Mouse (Mus musculus) olfactory bulb, adult 2 months (tissue): ENCODE results near the gene Krt83. TPM values are rescaled to one million over a fixed set of nuclear protein-coding genes. Genes with fewer than 3 reads are reported as not detected.
A peak's percentile ranks its signal among the peaks of the same experiment; 100 is the strongest.

Experiments
- H3K27ac ChIP-seq: fragments of 200-500 bp; 2 replicates; pipeline ENCODE4 v1.5.1; 2012; ENCODE audit warnings: low read depth, low read length; ENCODE audit not compliant: insufficient read depth
- H3K4me1 ChIP-seq: fragments of 200-500 bp; 2 replicates; pipeline ENCODE4 v1.6.1; 2012; ENCODE audit warnings: low read length; ENCODE audit not compliant: control insufficient read depth, insufficient read depth
- H3K4me3 ChIP-seq: fragments of 200-500 bp; 2 replicates; pipeline ENCODE4 v1.5.1; 2012; ENCODE audit warnings: mild to moderate bottlenecking, low read depth, low read length, moderate library complexity; ENCODE audit not compliant: insufficient read depth
- CTCF ChIP-seq: fragments of 200-500 bp; IDR thresholded peaks from 2 replicates; pipeline ENCODE4 v1.5.1; 2012; ENCODE audit warnings: low read depth, mild to moderate bottlenecking, low read length, moderate library complexity; ENCODE audit not compliant: insufficient read depth
- POLR2A ChIP-seq: fragments of 200-500 bp; IDR thresholded peaks from 2 replicates; pipeline ENCODE4 v1.6.1; 2012; ENCODE audit warnings: mild to moderate bottlenecking, low read depth, low read length, moderate library complexity; ENCODE audit not compliant: insufficient read depth
- WGBS: fragments of 180-500 bp; shearing (Covaris S2); methylation state at CpG from one replicate; pipeline ENCODE4 v1.1.7; 2018; 5-methylcytosine and 5-hydroxymethylcytosine counted together
- polyA plus RNA-seq: library from polyadenylated mRNA; stranded (reverse); fragments of >200 nt; gene quantifications from 2 replicates; pipeline ENCODE4 v1.2.4, GENCODE M21; 2012; ENCODE audit warnings: low replicate concordance; ENCODE audit not compliant: missing spikeins, insufficient read depth, insufficient read length

Gene Krt83
- polyA plus RNA-seq, 1 experiment = not detected

- TF ChIP-seq CTCF (no peak), POLR2A (no peak)
These were observed 15.8 kb upstream of the Krt83 start for GRCm38 (mm10) chr15:101506896-101507758.

GRCm38 (mm10) chr15:101497181-101497580, 5.9 kb upstream of the Krt83 start:
- Histone ChIP-seq H3K4me1 (peaks cover 4% of the 10 kb centered on the region; the same call in 1 of the 2 replicates), H3K4me3 (no peak overlapping the region), H3K27ac (no peak overlapping the region)
- no peak for TF ChIP-seq POLR2A
- peak; percentile 30; the same call in 1 of the 2 replicates for TF ChIP-seq CTCF
- 87% methylated on average over 2 of the region's 2 CpGs for WGBS

More at GRCm38 (mm10) chr15:101506896-101507758, 15.8 kb upstream of the Krt83 start:
- 80% methylated on average over 14 of the region's 14 CpGs for WGBS
- Histone ChIP-seq H3K27ac (no peak overlapping the region), H3K4me1 (no peaks in the 10 kb centered on the region), H3K4me3 (no peak overlapping the region)

GRCm38 (mm10) chr15:101495266-101495665, 4.0 kb upstream of the Krt83 start:
- no peak for TF ChIP-seq CTCF
- no peak for TF ChIP-seq POLR2A
- H3K4me3 ChIP-seq = no peak overlapping the region
- H3K4me1 ChIP-seq = peaks cover 7% of the 10 kb centered on the region; the same call in 1 of the 2 replicates
- WGBS = 85% methylated on average over 8 of the region's 8 CpGs
- H3K27ac ChIP-seq = no peak overlapping the region

- peaks cover 7% of the 10 kb centered on the region; the same call in 1 of the 2 replicates for H3K4me1 ChIP-seq
- WGBS = 76% methylated on average over 1 of the region's 1 CpGs
These were observed 2.9 kb upstream of the Krt83 start for GRCm38 (mm10) chr15:101494203-101494602.

GRCm38 (mm10) chr15:101493713-101494112, 2.4 kb upstream of the Krt83 start:
- TF ChIP-seq POLR2A (no peak), CTCF (no peak)
- Histone ChIP-seq H3K27ac (no peak overlapping the region), H3K4me1 (peaks cover 7% of the 10 kb centered on the region; the same call in 1 of the 2 replicates), H3K4me3 (no peak overlapping the region)
- WGBS = 93% methylated on average over 6 of the region's 6 CpGs

More at GRCm38 (mm10) chr15:101494203-101494602, 2.9 kb upstream of the Krt83 start:
- TF ChIP-seq POLR2A (no peak), CTCF (no peak)
- Histone ChIP-seq H3K4me3 (no peak overlapping the region), H3K27ac (no peak overlapping the region)

GRCm38 (mm10) chr15:101492718-101493117, 1.4 kb upstream of the Krt83 start:
- H3K4me3 ChIP-seq = no peak overlapping the region
- TF ChIP-seq CTCF = no peak
- H3K27ac ChIP-seq = no peak overlapping the region
- whole genome bisulfite sequencing = 77% methylated on average over 8 of the region's 8 CpGs
- peaks cover 7% of the 10 kb centered on the region; the same call in 1 of the 2 replicates for H3K4me1 ChIP-seq

- no peak for TF ChIP-seq POLR2A
- TF ChIP-seq CTCF = no peak
- Histone ChIP-seq H3K4me3 (no peak overlapping the region), H3K4me1 (no peaks in the 10 kb centered on the region), H3K27ac (no peak overlapping the region)
- WGBS = 79% methylated on average over 11 of the region's 11 CpGs
These were observed 5.2 kb downstream of the Krt83 start for GRCm38 (mm10) chr15:101485911-101486635.

- no peak overlapping the region for H3K4me3 ChIP-seq
- no peak for TF ChIP-seq CTCF
- no peak for TF ChIP-seq POLR2A
- WGBS = 96% methylated on average over 1 of the region's 1 CpGs
- H3K27ac ChIP-seq = no peak overlapping the region
- H3K4me1 ChIP-seq = no peaks in the 10 kb centered on the region
These were observed 6.4 kb downstream of the Krt83 start for GRCm38 (mm10) chr15:101484939-101485338.

GRCm38 (mm10) chr15:101483646-101484045, 7.7 kb downstream of the Krt83 start:
- 91% methylated on average over 1 of the region's 1 CpGs for WGBS
- TF ChIP-seq CTCF (no peak), POLR2A (no peak)
- Histone ChIP-seq H3K27ac (no peak overlapping the region), H3K4me3 (no peak overlapping the region), H3K4me1 (peaks cover 10% of the 10 kb centered on the region)
